Mouse (Mus musculus): ENCODE results near the gene Ptpn22. TPM values are rescaled to one million over a fixed set of nuclear protein-coding genes. Genes with fewer than 3 reads are reported as not detected.

The Ptpn22 gene
- total and polyA plus RNA-seq, 3 experiments = 21.9 to 90.9 (median 46.9) TPM

DNA sequence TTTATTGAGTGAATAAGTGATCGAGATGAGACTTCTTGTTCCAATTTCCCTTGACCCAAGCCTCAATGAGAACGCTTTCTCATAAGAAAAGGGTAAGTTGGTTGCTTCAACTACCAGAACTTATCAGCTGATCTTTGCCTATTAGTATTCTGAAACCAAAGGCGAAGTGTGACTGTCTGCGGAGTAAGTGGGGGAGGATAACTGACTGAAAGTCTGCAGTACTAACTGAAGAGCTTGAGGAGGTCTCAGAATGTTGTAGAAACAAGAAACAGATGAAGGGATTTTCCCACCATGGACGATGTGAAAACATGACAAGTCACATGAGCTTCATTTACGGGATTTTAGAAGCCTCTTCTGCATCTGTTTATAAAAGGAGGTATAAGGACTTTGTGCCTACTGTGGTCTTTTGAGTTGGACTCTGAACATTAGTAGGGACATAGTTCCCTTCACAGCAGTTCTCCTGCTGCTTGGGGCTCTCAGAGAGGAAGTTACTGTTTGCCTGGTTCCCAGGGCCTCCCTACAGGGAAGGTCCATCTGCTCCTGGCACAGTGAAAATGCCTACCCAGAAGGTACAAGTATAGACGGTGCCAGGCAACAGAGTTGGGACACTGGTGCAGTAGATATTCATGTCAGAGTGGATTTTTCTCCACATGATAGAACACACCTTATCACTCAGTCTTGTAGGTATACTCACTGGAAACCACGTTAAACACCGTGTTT lies 8.8 kb upstream of the Ptpn22 start (continued):
- TF ChIP-seq HCFC1 (IDR thresholded peaks at IDR 0.05; ENCODE audit: low read depth, low read length) (peak; percentile 30; the same call in 1 of the 2 replicates), ZNF384 (IDR thresholded peaks at IDR 0.05; ENCODE audit: low read depth, low read length) (no peak), TBP (conservative IDR thresholded peaks at IDR 0.05; ENCODE audit: low read depth, low read length) (peak; percentile 91; the same call in 1 of the 2 replicates), ZMIZ1 (IDR thresholded peaks at IDR 0.05; ENCODE audit: low read depth, low read length) (no peak; the same call in 1 of the 2 replicates), JUND (conservative IDR thresholded peaks at IDR 0.05; ENCODE audit: low read depth, low read length) (peak; percentile 56), MAX (IDR thresholded peaks at IDR 0.05; ENCODE audit: low read length) (peak; percentile 67), USF1 (IDR thresholded peaks at IDR 0.05; ENCODE audit: low read depth, low read length) (peak; percentile 68), RCOR1 (conservative IDR thresholded peaks at IDR 0.05; ENCODE audit: low read depth, low read length) (0 out of 2 replicates have a peak, but pooled peaks have one; percentile 17)

DNA sequence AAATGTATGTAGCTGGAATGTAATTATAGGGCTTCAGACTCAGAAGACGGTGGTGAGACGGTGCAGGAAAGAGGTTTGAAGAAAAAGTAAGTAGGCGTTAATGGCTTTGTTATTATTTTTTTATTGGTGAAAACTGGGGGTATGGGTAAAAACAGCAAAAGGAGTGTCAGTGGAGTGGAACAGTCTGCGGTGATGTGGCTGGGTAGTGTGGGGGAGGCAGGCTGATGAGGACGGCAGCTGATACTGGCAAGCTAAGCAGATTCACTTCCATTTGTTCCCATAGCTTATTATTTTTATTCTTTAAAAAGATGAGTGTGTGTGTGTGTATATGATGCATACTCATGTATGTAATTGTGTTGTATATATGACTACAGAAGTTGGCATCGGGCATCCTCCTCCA lies 8.1 kb upstream of the Ptpn22 start:
- DNase-seq (ENCODE audit: extremely low read depth) = no peak
- H3K4me2 ChIP-seq (ENCODE audit: insufficient read depth, low read depth, poor library complexity, severe bottlenecking) = peak overlapping the region; percentile 100
- dilution Hi-C loops (cut with MboI; ENCODE audit: extremely low pct_ligation_motif_present, extremely low pct_unique_long_range_greater_than_20kb, low sequenced_read_pairs) = no loop called here
- no peaks in the 10 kb centered on the region for H3K27me3 ChIP-seq (replicated peaks)
- peak overlapping the region; percentile 100 for H3K27ac ChIP-seq (ENCODE audit: insufficient read depth, low read depth)
- H3K4me1 ChIP-seq (ENCODE audit: control insufficient read depth in 1 of 2, insufficient read depth in 2 of 2) = peaks cover 5 to 78% of the 10 kb centered on the region in 2 experiments
- H3K36me3 ChIP-seq (replicated peaks in 1 of 2; ENCODE audit: control insufficient read depth in 1 of 2, insufficient read depth in 1 of 2, low read length in 1 of 2) = peaks cover 10 to 32% of the 10 kb centered on the region in 2 experiments
- H3K9ac ChIP-seq (ENCODE audit: insufficient read depth, low read depth) = peak overlapping the region; percentile 82
- TF ChIP-seq ETS1 (conservative IDR thresholded peaks at IDR 0.05; ENCODE audit: low read depth, low read length) = peak; percentile 43; the same call in 1 of the 2 replicates
- peak; percentile 30; the same call in 1 of the 2 replicates for TF ChIP-seq BHLHE40 (IDR thresholded peaks at IDR 0.05; ENCODE audit: low read depth, low read length)
- TF ChIP-seq IRF4 (IDR thresholded peaks at IDR 0.05; ENCODE audit: low read depth, low read length) = peak; percentile 20; the same call in 1 of the 2 replicates
- TF ChIP-seq MAZ (IDR thresholded peaks at IDR 0.05; ENCODE audit: low read depth, low read length) = no peak
- in situ Hi-C loops (cut with MboI; ENCODE audit: low pct_ligation_motif_present, low pct_unique_long_range_greater_than_20kb, low sequenced_read_pairs) = no loop called here
- H3K79me2 ChIP-seq (replicated peaks; ENCODE audit: control insufficient read depth, extremely low read depth, insufficient read depth, poor library complexity, severe bottlenecking) = peaks cover 18% of the 10 kb centered on the region
- peak overlapping the region; percentile 38 to 63 (median 44) for H3K4me3 ChIP-seq (replicated peaks in 1 of 3; ENCODE audit: low read depth in 2 of 3, low read length in 2 of 3, poor library complexity in 1 of 3)
- H3K9me3 ChIP-seq (replicated peaks; ENCODE audit: low read length) = no peaks in the 10 kb centered on the region

DNA sequence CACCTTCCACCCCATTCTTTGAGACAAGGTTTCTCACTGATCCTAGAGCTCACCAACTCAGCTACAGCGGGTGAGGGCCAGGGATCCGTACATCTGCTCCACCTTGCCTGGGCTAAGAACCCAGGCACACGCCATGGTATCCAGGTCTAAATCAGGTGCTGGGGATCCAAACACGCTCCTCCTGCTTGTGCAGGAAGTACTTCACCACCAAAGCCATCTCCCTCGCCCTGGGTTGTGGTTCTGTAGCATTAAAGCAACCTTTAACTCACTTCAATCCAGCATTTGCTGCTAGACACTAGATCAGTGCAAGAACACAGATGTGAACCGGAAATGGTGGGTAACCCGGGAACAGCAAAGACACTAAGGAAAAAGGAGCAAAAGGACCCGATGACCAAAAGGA lies 7.7 kb upstream of the Ptpn22 start:
- DNase-seq (ENCODE audit: extremely low read depth) = no peak
- dilution Hi-C loops (cut with MboI; ENCODE audit: extremely low pct_ligation_motif_present, extremely low pct_unique_long_range_greater_than_20kb, low sequenced_read_pairs) (no loop called here), in situ Hi-C loops (cut with MboI; ENCODE audit: low pct_ligation_motif_present, low pct_unique_long_range_greater_than_20kb, low sequenced_read_pairs) (no loop called here)
- Histone ChIP-seq H3K79me2 (replicated peaks; ENCODE audit: control insufficient read depth, extremely low read depth, insufficient read depth, poor library complexity, severe bottlenecking) (peaks cover 18% of the 10 kb centered on the region), H3K4me1 (ENCODE audit: control insufficient read depth in 1 of 2, insufficient read depth in 2 of 2) (peaks cover 6 to 78% of the 10 kb centered on the region in 2 experiments), H3K27me3 (replicated peaks) (no peaks in the 10 kb centered on the region), H3K9ac (ENCODE audit: insufficient read depth, low read depth) (peak overlapping the region; percentile 82), H3K4me2 (ENCODE audit: insufficient read depth, low read depth, poor library complexity, severe bottlenecking) (peak overlapping the region; percentile 100), H3K27ac (ENCODE audit: insufficient read depth, low read depth) (peak overlapping the region; percentile 100), H3K9me3 (replicated peaks; ENCODE audit: low read length) (no peaks in the 10 kb centered on the region), H3K4me3 (replicated peaks in 1 of 3; ENCODE audit: low read depth in 2 of 3, low read length in 2 of 3, poor library complexity in 1 of 3) (peak overlapping the region; percentile 38 to 63 (median 44)), H3K36me3 (replicated peaks in 1 of 2; ENCODE audit: control insufficient read depth in 1 of 2, insufficient read depth in 1 of 2, low read length in 1 of 2) (peaks cover 7 to 28% of the 10 kb centered on the region in 2 experiments)
- TF ChIP-seq BHLHE40 (IDR thresholded peaks at IDR 0.05; ENCODE audit: low read depth, low read length) (0 out of 2 replicates have a peak, but pooled peaks have one; percentile 2), E2F4 (IDR thresholded peaks at IDR 0.05; ENCODE audit: insufficient replicate concordance, low read depth, low read length) (no peak)

All from CH12.LX (cell line).